Mouse (Mus musculus) cerebellum, adult 18-20 months (tissue): ENCODE results near the gene Racgap1.

Experiments
- DNase-seq, 2 experiments: peaks; one replicate each; pipeline ENCODE4 v3.0.0; 2021

The Racgap1 gene

GRCm38 (mm10) chr15:99614273-99614672 lies 37.2 kb downstream of the Racgap1 start:
- DNase-seq: peak in 1 of 2 experiments; percentile 24

DNA sequence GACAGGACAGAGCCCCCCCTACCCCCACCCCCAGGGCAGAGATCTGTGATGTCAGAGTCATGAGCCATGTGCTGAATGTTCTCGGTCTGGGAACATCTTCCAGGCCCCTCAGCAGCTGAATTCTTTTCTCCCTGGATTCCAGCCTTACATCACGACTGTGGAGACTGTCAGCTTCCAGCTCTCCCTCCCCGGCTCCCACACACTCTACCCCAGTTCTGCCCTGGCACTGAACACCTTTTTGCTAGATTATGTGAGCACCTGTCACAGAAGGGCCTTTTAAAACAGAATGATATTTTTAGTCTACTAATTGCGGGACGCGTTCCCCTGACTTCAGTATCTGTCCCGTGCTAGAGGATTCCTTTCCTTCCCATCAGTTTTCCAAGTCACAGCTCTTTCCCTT lies 39.9 kb downstream of the Racgap1 start:
- no peak for DNase-seq

DNA sequence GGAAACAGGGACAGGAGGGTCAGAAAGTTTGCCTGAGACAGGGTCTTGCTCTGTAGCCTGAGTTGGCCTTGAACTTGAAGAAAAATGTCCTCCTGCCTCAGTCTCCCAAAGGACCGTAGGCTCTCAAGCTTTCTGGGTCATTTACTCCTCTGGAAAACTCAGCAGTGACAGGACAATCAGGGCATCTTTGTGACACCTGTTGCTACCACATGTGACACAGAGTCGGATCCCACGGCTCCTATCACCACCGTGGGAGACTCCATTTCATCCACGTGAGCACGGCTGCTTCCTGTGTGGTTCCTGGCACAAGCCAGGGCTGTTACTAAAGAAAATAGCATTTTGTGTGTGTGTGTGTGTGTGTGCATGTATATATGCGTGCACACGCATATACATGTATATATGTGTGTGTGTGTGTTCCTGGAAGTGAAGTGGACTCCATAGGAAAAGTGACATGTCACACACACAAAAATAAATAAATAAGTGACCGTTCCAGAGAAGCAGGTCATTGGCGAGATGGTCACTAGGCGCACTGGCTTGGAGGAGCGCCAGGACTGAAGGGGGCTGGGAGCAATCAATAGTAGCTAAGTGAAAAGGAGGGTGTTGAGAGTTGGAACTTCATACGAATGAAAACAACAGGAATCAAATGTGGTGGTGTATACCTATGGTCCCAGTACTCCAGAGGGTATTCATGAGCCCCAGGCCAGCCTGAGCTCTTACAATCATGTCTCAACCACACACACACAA lies 42.9 kb downstream of the Racgap1 start:
- DNase-seq: no peak

GRCm38 (mm10) chr15:99607388-99608113 lies 43.9 kb downstream of the Racgap1 start:
- peak in 1 of 2 experiments; percentile 37 for DNase-seq

GRCm38 (mm10) chr15:99606515-99606914 lies 44.9 kb downstream of the Racgap1 start:
- DNase-seq: peak in 1 of 2 experiments; percentile 23

- no peak for DNase-seq
Observed at GRCm38 (mm10) chr15:99605595-99605994, 45.9 kb downstream of the Racgap1 start.

GRCm38 (mm10) chr15:99603216-99603615 lies 48.2 kb downstream of the Racgap1 start:
- no peak for DNase-seq

DNA sequence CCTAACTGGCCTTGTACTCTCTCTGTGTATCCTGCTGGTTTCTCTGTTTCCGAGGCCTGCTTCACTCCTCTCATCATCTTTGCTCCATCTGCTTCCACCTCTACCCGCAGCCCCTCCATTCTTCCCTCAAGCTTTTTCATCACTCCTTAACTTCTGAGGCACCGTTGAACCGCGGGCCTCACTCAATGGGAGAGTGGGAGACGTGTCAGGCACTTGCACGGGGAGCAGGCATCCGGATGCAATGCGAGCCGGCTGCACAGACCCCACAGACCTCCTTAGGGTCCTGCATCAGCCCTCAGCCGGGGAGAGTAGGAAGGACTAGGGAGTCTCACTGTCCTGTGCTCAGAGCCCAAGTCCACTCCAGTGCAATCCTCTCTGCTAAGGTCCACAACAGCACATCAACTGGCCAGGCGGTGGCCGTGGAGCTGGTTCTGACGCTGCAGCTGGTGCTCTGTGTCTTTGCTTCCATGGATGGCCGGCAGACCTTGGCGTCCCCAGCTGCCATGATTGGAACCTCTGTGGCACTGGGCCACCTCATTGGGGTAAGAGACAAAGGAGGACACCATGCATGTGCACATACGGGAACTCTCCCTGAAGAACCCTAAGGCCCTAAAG lies 49.1 kb downstream of the Racgap1 start:
- DNase-seq: peak; percentile 44 to 62

GRCm38 (mm10) chr15:99601823-99602120 lies 49.7 kb downstream of the Racgap1 start:
- DNase-seq: peak in 1 of 2 experiments; percentile 93

- peak; percentile 81 to 90 for DNase-seq
Observed at GRCm38 (mm10) chr15:99600986-99601822, 50.3 kb downstream of the Racgap1 start, which contains the start of gene Aqp6. Aqp6 (plus strand) TSS chr15:99601400.

- DNase-seq: peak; percentile 75 to 76
Observed at GRCm38 (mm10) chr15:99599245-99600070, 52.0 kb downstream of the Racgap1 start.

GRCm38 (mm10) chr15:99597596-99597995 lies 53.9 kb downstream of the Racgap1 start:
- DNase-seq: peak in 1 of 2 experiments; percentile 28

GRCm38 (mm10) chr15:99596841-99597240 lies 54.6 kb downstream of the Racgap1 start:
- no peak for DNase-seq

- DNase-seq: peak; percentile 93 to 96
Observed at GRCm38 (mm10) chr15:99596056-99596687, 55.3 kb downstream of the Racgap1 start.

GRCm38 (mm10) chr15:99594951-99595350 lies 56.5 kb downstream of the Racgap1 start:
- DNase-seq: no peak

DNA sequence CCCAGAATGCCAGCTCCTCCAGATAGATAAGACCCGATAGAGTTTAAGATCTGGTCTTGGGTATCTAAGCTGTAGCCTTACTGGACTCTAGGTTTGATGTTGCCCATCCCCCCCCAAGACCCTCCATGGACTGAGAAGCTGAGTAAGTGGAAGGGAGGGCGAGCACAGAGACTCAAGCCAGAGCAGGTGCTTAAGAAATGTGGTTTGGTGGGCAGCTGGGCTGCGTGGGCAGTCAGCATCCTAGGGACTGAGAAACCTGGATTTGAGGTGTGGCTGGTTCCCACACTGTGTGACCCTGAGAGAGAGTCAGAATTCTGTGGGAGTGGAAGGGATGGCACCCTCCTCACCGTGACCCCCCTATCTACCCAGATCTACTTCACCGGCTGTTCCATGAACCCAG lies 58.6 kb downstream of the Racgap1 start:
- DNase-seq: peak in 1 of 2 experiments; percentile 13

DNA sequence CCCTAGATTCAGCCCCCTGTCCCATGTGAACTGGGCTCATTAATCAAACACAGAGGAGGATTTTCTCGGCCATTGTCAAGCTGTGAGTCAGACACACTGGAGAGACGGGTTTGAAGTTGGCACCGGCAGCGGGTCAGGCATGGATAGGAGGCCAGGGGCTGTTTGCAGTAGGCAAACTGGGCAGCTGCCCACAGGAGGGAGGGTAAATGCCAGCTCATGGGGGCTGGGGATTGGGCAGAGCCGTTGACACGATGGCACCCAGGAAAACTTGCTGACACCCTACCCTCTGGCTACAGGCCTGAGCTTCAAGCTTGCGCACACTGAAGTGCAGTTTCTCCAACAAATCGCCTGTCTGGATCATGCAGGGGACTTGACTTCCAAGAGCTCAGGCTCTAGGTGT lies 59.3 kb downstream of the Racgap1 start:
- DNase-seq: peak in 1 of 2 experiments; percentile 9

- DNase-seq: peak in 1 of 2 experiments; percentile 37
Observed at GRCm38 (mm10) chr15:99590429-99591084, 60.9 kb downstream of the Racgap1 start, which contains the start of gene Aqp5. Aqp5 (plus strand) TSS chr15:99590782.

- no peak for DNase-seq
Observed at GRCm38 (mm10) chr15:99589704-99590103, 61.8 kb downstream of the Racgap1 start.

DNA sequence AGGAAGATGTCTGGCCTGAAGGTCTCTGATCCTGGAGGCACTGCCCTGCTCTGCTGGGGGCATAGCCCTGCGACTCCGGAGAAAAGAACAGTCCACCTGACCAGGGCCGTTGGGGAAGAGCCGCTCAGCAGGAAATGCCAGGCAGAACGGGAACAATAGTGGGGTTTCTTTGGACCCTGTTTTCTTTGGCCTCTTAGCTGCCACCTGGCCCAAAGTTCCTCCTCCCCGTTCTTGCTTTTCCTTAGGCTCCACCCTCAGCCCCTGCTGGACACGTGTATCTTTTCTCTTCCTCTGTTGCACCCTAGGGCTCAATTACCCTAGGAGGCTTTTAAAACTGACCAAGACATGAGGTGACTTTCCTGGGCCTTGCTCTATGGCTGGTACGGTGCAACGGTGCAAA lies 62.2 kb downstream of the Racgap1 start:
- no peak for DNase-seq

DNA sequence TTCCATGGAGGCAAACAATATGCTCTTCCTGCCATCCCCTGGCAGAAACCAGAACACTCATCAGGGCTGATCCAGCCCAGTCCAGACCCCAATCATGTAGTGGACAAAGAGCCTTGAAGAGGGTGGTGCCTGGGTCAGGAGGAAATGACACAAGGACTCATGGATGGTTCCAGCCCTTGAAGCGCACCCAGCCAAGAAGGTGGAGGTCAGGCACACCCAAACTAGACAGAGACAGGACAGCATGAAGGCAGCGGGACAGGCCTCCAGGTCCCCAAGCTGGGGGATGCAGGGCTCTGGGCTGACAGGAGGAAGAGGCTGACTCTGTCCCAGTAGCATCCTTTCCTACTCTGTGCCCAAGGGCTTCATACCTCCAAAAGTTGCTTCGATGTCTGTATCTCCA lies 64.9 kb downstream of the Racgap1 start:
- no peak for DNase-seq
